Mouse (Mus musculus): Measurements from ENCODE around the gene Washc1. TPM values are rescaled to one million over a fixed set of nuclear protein-coding genes. Genes with fewer than 3 reads are reported as not detected.

Washc1 gene
- total and polyA plus RNA-seq, 3 experiments, result 19.2 to 21.5 (median 21.1) TPM

DNA sequence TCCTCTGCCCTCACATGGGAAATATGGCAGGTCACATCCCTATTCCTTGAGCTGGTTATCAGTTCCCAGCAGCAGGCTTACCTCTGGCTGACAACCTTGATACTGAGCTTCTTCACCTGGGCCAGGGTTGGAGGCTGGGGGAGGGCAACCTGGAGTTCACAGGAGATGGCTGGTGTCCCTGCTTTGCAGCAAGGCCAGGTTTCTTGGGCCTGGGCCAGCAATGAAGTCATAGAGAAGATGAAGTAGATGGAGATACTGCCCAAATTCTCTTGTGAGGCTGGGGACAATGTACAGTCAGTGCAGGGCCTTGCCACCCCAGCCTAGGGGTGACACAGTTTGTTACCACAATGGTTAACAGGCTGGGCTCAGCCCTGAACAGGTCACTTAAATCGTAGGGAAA lies 9.4 kb downstream of the Washc1 start:
- 74% methylated on average over 1 of the region's 1 CpGs for WGBS

DNA sequence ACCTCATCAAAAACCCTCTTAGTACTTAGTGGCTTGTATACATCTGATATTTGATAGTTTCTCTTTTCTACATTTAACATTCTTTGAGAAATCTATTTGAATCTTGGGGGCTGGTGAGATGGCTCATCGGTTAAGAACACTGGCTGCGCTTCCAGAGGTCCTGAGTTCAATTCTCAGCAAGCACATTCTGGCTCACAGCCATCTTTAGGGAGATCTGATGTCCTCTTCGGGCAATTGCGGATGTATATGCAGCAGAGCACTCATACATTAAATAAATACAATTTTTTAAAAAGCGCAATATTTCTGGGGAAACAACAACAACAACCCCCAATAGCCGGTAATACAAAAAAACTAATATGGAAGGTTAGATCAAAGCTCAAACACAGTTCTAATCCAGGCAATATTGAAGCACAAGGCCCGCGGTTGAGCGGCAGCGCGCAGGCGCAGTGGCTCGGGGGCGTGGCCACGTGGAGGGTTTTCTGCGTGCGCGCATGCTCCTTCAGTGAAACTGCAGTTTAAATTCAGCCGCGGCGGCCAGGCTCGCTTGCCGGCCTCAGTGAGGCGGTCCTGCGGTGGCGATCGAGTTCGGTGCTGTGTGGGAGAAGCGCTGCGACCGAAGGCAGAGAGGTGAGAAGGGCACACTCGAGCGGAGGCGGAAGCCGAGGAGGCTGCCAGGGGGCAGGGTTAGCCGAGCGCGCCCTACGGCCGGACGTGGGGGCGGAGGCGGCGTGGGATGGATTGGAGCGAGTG lies 11.9 kb downstream of the Washc1 start, which contains the start of gene Ddx11:
Gene Ddx11, plus strand, starts transcription at position 455 of the 750 bp plus-strand sequence.
- Histone ChIP-seq H3K79me2 (replicated peaks; ENCODE audit: control insufficient read depth, insufficient read depth, low read length) (no peaks in the 10 kb centered on the region), H3K27me3 (ENCODE audit: control insufficient read depth, insufficient read depth, low read length) (no peaks in the 10 kb centered on the region), H3K4me3 (peak within 1 kb of the TSS; percentile 78), H3K9ac (ENCODE audit: low read depth, low read length) (peak within 1 kb of the TSS; percentile 80), H3K4me1 (ENCODE audit: control insufficient read depth, insufficient read depth, low read length) (peaks cover 1% of the 10 kb centered on the region), H3K36me3 (ENCODE audit: control insufficient read depth, insufficient read depth, low read length) (no peaks in the 10 kb centered on the region), H3K27ac (peak within 1 kb of the TSS; percentile 83)
- peak; percentile 62; the same call in 1 of the 2 replicates for TF ChIP-seq POLR2A (IDR thresholded peaks at IDR 0.05; ENCODE audit: insufficient read depth, low read depth, low read length)
- 0 out of 2 replicates have a peak, but pooled peaks have one; percentile 17 for TF ChIP-seq CTCF (IDR thresholded peaks at IDR 0.05)
- TF ChIP-seq EP300 (IDR thresholded peaks at IDR 0.05; ENCODE audit: insufficient read depth, low read depth, low read length), result no peak
- peak; percentile 93 to 97 for DNase-seq
- WGBS, result 4% methylated on average over 45 of the region's 45 CpGs
- intact Hi-C loops (cut with DNase I), result no loop called here

More for the DNA sequence above, 9.4 kb downstream of the Washc1 start:
- no peak overlapping the region for H3K4me3 ChIP-seq
- peaks cover 1% of the 10 kb centered on the region for H3K4me1 ChIP-seq (ENCODE audit: control insufficient read depth, insufficient read depth, low read length)
- no peaks in the 10 kb centered on the region for H3K27me3 ChIP-seq (ENCODE audit: control insufficient read depth, insufficient read depth, low read length)
- TF ChIP-seq EP300 (IDR thresholded peaks at IDR 0.05; ENCODE audit: insufficient read depth, low read depth, low read length), result no peak
- TF ChIP-seq POLR2A (IDR thresholded peaks at IDR 0.05; ENCODE audit: insufficient read depth, low read depth, low read length), result 0 out of 2 replicates have a peak, but pooled peaks have one; percentile 3
- no peak for TF ChIP-seq CTCF (IDR thresholded peaks at IDR 0.05)
- H3K79me2 ChIP-seq (replicated peaks; ENCODE audit: control insufficient read depth, insufficient read depth, low read length), result no peaks in the 10 kb centered on the region
- no peak overlapping the region for H3K27ac ChIP-seq
- H3K9ac ChIP-seq (ENCODE audit: low read depth, low read length), result no peak overlapping the region
- no peak for DNase-seq
- H3K36me3 ChIP-seq (ENCODE audit: control insufficient read depth, insufficient read depth, low read length), result no peaks in the 10 kb centered on the region
- intact Hi-C loops (cut with DNase I), result no loop called here

DNA sequence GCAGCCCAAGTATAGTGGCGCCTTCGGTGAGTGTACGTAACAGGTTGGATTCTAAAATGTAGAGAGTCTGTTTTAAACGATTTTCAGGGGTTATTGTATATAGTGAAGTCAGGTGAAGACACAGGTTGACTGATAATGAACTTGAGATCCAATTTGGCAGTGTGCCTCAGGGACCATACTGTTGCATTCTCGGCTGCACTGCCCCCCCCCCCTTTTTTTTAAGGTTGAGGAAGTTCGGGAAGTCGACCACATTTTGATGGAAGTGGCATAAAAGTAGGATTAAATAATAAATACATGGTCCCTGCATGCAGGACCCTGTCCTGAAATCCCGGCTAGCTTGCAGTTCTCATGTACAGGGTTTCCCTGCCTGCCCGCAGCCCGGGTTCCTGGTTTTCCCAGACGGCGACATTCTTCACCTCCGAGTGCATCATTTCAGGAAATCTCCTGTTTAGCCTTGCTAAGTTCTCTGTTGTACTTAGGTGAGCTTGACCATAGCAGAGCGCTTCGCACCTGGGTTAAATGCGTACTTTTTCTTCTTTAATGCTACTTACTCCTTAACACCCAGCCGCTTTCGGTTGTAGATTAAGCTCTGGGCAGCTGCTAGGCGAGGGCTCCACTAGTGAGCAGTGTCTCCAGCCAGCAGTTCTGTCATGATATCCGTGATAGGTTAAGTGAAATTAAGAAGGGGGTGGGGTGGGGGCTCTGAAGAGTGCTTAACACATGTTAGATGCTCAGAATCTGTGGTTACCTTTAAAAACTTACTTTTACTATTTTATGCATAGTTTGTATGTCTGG lies 12.7 kb downstream of the Washc1 start:
- DNase-seq, result no peak
- TF ChIP-seq CTCF (IDR thresholded peaks at IDR 0.05) (no peak), POLR2A (IDR thresholded peaks at IDR 0.05; ENCODE audit: insufficient read depth, low read depth, low read length) (no peak), EP300 (IDR thresholded peaks at IDR 0.05; ENCODE audit: insufficient read depth, low read depth, low read length) (no peak)
- Histone ChIP-seq H3K36me3 (ENCODE audit: control insufficient read depth, insufficient read depth, low read length) (no peaks in the 10 kb centered on the region), H3K27ac (peak overlapping the region; percentile 83), H3K27me3 (ENCODE audit: control insufficient read depth, insufficient read depth, low read length) (no peaks in the 10 kb centered on the region), H3K4me3 (peak overlapping the region; percentile 78), H3K79me2 (replicated peaks; ENCODE audit: control insufficient read depth, insufficient read depth, low read length) (no peaks in the 10 kb centered on the region), H3K4me1 (ENCODE audit: control insufficient read depth, insufficient read depth, low read length) (peaks cover 1% of the 10 kb centered on the region), H3K9ac (ENCODE audit: low read depth, low read length) (peak overlapping the region; percentile 80)
- 3% methylated on average over 20 of the region's 20 CpGs for WGBS
- intact Hi-C loops (cut with DNase I), result no loop called here

DNA sequence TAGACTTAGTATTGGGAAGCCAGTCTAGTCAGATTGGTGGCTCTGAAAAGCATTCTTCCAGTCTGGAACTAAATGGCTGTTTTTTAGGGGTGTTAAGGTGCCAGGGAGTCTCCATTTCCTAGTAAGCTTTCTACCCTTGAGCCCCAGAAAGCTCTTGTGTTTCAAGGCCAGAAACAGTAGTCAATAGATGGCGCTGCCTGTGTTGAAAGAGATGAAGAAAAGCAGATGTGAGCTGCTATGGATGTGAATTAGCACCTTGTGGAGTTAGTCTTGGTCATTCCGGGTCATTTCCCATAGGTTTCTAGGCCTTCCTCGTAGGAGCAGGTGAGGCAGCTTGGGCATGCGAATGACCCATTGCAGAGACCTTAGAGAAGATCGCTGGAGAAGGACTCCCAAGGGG lies 13.9 kb downstream of the Washc1 start:
- H3K9ac ChIP-seq (ENCODE audit: low read depth, low read length), result no peak overlapping the region
- TF ChIP-seq CTCF (IDR thresholded peaks at IDR 0.05) (no peak), POLR2A (IDR thresholded peaks at IDR 0.05; ENCODE audit: insufficient read depth, low read depth, low read length) (no peak), EP300 (IDR thresholded peaks at IDR 0.05; ENCODE audit: insufficient read depth, low read depth, low read length) (no peak)

DNA sequence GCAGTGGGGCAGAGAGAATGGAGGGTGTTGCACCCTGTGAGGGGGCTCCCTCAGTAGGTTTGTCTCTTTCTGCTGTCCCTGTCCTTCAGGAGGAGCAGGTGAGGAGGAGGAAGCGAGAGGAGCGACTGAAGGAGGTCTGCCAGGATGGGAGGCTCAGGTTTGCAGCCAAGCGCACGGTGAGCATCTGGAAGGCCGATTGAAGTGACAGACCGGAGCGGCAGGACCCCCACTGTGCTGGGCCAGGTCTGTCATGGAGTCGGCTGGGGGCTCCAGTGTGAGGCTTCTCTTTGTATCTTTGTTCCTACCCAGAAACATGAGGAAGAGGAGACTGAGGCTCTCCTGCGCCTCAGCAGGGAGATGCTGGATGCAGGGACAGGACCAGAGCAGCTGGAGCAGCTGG lies 19.0 kb downstream of the Washc1 start:
- WGBS, result 89% methylated on average over 9 of the region's 9 CpGs
- TF ChIP-seq CTCF (IDR thresholded peaks at IDR 0.05) (no peak), EP300 (IDR thresholded peaks at IDR 0.05; ENCODE audit: insufficient read depth, low read depth, low read length) (no peak), POLR2A (IDR thresholded peaks at IDR 0.05; ENCODE audit: insufficient read depth, low read depth, low read length) (no peak)
- no peaks in the 10 kb centered on the region for H3K79me2 ChIP-seq (replicated peaks; ENCODE audit: control insufficient read depth, insufficient read depth, low read length)
- no peaks in the 10 kb centered on the region for H3K4me1 ChIP-seq (ENCODE audit: control insufficient read depth, insufficient read depth, low read length)
- H3K36me3 ChIP-seq (ENCODE audit: control insufficient read depth, insufficient read depth, low read length), result no peaks in the 10 kb centered on the region
- DNase-seq, result no peak
- H3K27ac ChIP-seq, result no peak overlapping the region
- intact Hi-C loops (cut with DNase I), result no loop called here
- H3K4me3 ChIP-seq, result no peak overlapping the region
- H3K9ac ChIP-seq (ENCODE audit: low read depth, low read length), result no peak overlapping the region
- no peaks in the 10 kb centered on the region for H3K27me3 ChIP-seq (ENCODE audit: control insufficient read depth, insufficient read depth, low read length)

More for the DNA sequence above, 13.9 kb downstream of the Washc1 start:
- no peaks in the 10 kb centered on the region for H3K36me3 ChIP-seq (ENCODE audit: control insufficient read depth, insufficient read depth, low read length)
- peaks cover 1% of the 10 kb centered on the region for H3K4me1 ChIP-seq (ENCODE audit: control insufficient read depth, insufficient read depth, low read length)
- intact Hi-C loops (cut with DNase I), result no loop called here
- H3K79me2 ChIP-seq (replicated peaks; ENCODE audit: control insufficient read depth, insufficient read depth, low read length), result no peaks in the 10 kb centered on the region
- H3K27ac ChIP-seq, result no peak overlapping the region
- DNase-seq, result no peak
- no peak overlapping the region for H3K4me3 ChIP-seq
- 75% methylated on average over 5 of the region's 5 CpGs for WGBS
- H3K27me3 ChIP-seq (ENCODE audit: control insufficient read depth, insufficient read depth, low read length), result no peaks in the 10 kb centered on the region

All from heart, adult 2 months (tissue).